Mouse (Mus musculus): ENCODE results near the gene Egfr. TPM values are rescaled to one million over a fixed set of nuclear protein-coding genes. Genes with fewer than 3 reads are reported as not detected.

Egfr gene
- polyA plus RNA-seq (2012; rRNA removed) = 4.9 and 24.6 TPM in 2 replicates

- WGBS = 1% methylated on average over 21 of the region's 21 CpGs
- DNase-seq (ENCODE audit: low read depth, low spot score) = no peak
Observed at GRCm38 (mm10) chr11:16752007-16752348, at the start of gene Egfr. Gene Egfr (plus strand): TSS chr11:16752203.

GRCm38 (mm10) chr11:16703221-16703620, 48.8 kb upstream of the Egfr start:
- no peak for DNase-seq (ENCODE audit: low read depth, low spot score)

GRCm38 (mm10) chr11:16735083-16735644, 16.8 kb upstream of the Egfr start:
- 36% methylated on average over 1 of the region's 1 CpGs for WGBS
- DNase-seq (ENCODE audit: low read depth, low spot score) = no peak

More at GRCm38 (mm10) chr11:16703221-16703620, 48.8 kb upstream of the Egfr start:
- WGBS = 78% methylated on average over 3 of the region's 3 CpGs

GRCm38 (mm10) chr11:16737323-16737722, 14.7 kb upstream of the Egfr start:
- no peak for DNase-seq (ENCODE audit: low read depth, low spot score)
- WGBS = 25% methylated on average over 2 of the region's 2 CpGs

- no peak for DNase-seq (ENCODE audit: low read depth, low spot score)
- 59% methylated on average over 2 of the region's 2 CpGs for WGBS
Observed at GRCm38 (mm10) chr11:16738691-16739090, 13.3 kb upstream of the Egfr start.

GRCm38 (mm10) chr11:16739155-16739554, 12.8 kb upstream of the Egfr start:
- 36% methylated on average over 3 of the region's 3 CpGs for WGBS
- DNase-seq (ENCODE audit: low read depth, low spot score) = no peak

GRCm38 (mm10) chr11:16740691-16741611, 11.1 kb upstream of the Egfr start:
- DNase-seq (ENCODE audit: low read depth, low spot score) = no peak
- 79% methylated on average over 10 of the region's 10 CpGs for WGBS

- no peak for DNase-seq (ENCODE audit: low read depth, low spot score)
- WGBS = 73% methylated on average over 4 of the region's 4 CpGs
Observed at GRCm38 (mm10) chr11:16742251-16742650, 9.8 kb upstream of the Egfr start.

- WGBS = 82% methylated on average over 2 of the region's 2 CpGs
- DNase-seq (ENCODE audit: low read depth, low spot score) = no peak
Observed at GRCm38 (mm10) chr11:16742821-16743220, 9.2 kb upstream of the Egfr start.

GRCm38 (mm10) chr11:16751457-16751982, 483 bp upstream of the Egfr start:
- DNase-seq (ENCODE audit: low read depth, low spot score) = no peak
- WGBS = 36% methylated on average over 7 of the region's 7 CpGs

- WGBS = under 1% methylated on average over 68 of the region's 68 CpGs
- DNase-seq (ENCODE audit: low read depth, low spot score) = no peak
Observed at GRCm38 (mm10) chr11:16752349-16753153, 548 bp downstream of the Egfr start.

- WGBS = 16% methylated on average over 18 of the region's 18 CpGs
- DNase-seq (ENCODE audit: low read depth, low spot score) = no peak
Observed at GRCm38 (mm10) chr11:16753154-16754040, 1.4 kb downstream of the Egfr start.

- 80% methylated on average over 6 of the region's 6 CpGs for WGBS
Observed at GRCm38 (mm10) chr11:16759930-16760329, 7.9 kb downstream of the Egfr start.

GRCm38 (mm10) chr11:16761184-16761583, 9.2 kb downstream of the Egfr start:
- no peak for DNase-seq (ENCODE audit: low read depth, low spot score)
- WGBS = 85% methylated on average over 2 of the region's 2 CpGs

More at GRCm38 (mm10) chr11:16759930-16760329, 7.9 kb downstream of the Egfr start:
- DNase-seq (ENCODE audit: low read depth, low spot score) = no peak

- WGBS = 22% methylated on average over 9 of the region's 9 CpGs
- no peak for DNase-seq (ENCODE audit: low read depth, low spot score)
Observed at GRCm38 (mm10) chr11:16766038-16766815, 14.2 kb downstream of the Egfr start.

- no peak for DNase-seq (ENCODE audit: low read depth, low spot score)
- WGBS = 68% methylated on average over 2 of the region's 2 CpGs
Observed at GRCm38 (mm10) chr11:16767984-16768383, 16.0 kb downstream of the Egfr start.

- 40% methylated on average over 4 of the region's 4 CpGs for WGBS
- DNase-seq (ENCODE audit: low read depth, low spot score) = no peak
Observed at GRCm38 (mm10) chr11:16769276-16769675, 17.3 kb downstream of the Egfr start.

GRCm38 (mm10) chr11:16769709-16770303, 17.8 kb downstream of the Egfr start:
- DNase-seq (ENCODE audit: low read depth, low spot score) = no peak
- WGBS = 9% methylated on average over 3 of the region's 3 CpGs
